Mouse (Mus musculus) forebrain, embryonic 14.5 days (tissue): ENCODE results near the gene Phf7. TPM values are rescaled to one million over a fixed set of nuclear protein-coding genes. Genes with fewer than 3 reads are reported as not detected.

Experiments
- polyA plus RNA-seq: library from polyadenylated mRNA; unstranded; fragments of >200 nt; fragmentation: Nextera tagmentation; extraction: Ambion mirVana; gene quantifications from 2 replicates; pipeline ENCODE4 v1.2.1, GENCODE M21; 2014

Phf7 gene
- polyA plus RNA-seq, 1 experiment from 2014 or later: 13.2 TPM

Other genes with a start within 250 kb of the Phf7 start
- gene Glt8d1, start 249.9 kb downstream of the Phf7 start, polyA plus RNA-seq: 55.9 and 56.0 TPM in 2 replicates
- 315 and 338 TPM in 2 replicates for gene Spcs1, start 249.6 kb downstream of the Phf7 start, polyA plus RNA-seq
- gene Pbrm1, start 232.2 kb downstream of the Phf7 start, polyA plus RNA-seq: 103 and 125 TPM in 2 replicates
- gene Gnl3, start 232.2 kb downstream of the Phf7 start, polyA plus RNA-seq: 63.3 and 65.1 TPM in 2 replicates
- gene Smim4, start 122.4 kb downstream of the Phf7 start, polyA plus RNA-seq: 72.1 and 93.8 TPM in 2 replicates
- gene Nt5dc2, start 120.3 kb downstream of the Phf7 start, polyA plus RNA-seq: 225 and 288 TPM in 2 replicates
- gene Stab1, start 82.7 kb downstream of the Phf7 start, polyA plus RNA-seq: 21.8 and 22.1 TPM in 2 replicates
- gene Tnnc1, start 43.0 kb downstream of the Phf7 start, polyA plus RNA-seq: 1.2 and 1.3 TPM in 2 replicates
- gene Nisch, start 34.4 kb downstream of the Phf7 start, polyA plus RNA-seq: 217 and 277 TPM in 2 replicates
- 0.23 and 0.25 TPM in 2 replicates for gene Sema3g, start 33.5 kb downstream of the Phf7 start, polyA plus RNA-seq
- gene Bap1, start 133 bp upstream of the Phf7 start, polyA plus RNA-seq: 93.9 and 105 TPM in 2 replicates
- gene Dnah1, start 72.6 kb upstream of the Phf7 start, polyA plus RNA-seq: 3.8 and 4.2 TPM in 2 replicates
- 61.9 and 69.2 TPM in 2 replicates for gene Capn7, start 85.3 kb upstream of the Phf7 start, polyA plus RNA-seq
- 33.9 and 44.8 TPM in 2 replicates for gene Sh3bp5, start 184.8 kb upstream of the Phf7 start, polyA plus RNA-seq
- gene Eaf1, start 243.1 kb upstream of the Phf7 start, polyA plus RNA-seq: 9.7 and 10.1 TPM in 2 replicates
- gene Mettl6, start 243.7 kb upstream of the Phf7 start, polyA plus RNA-seq: 57.6 and 59.0 TPM in 2 replicates